Mouse (Mus musculus): ENCODE measurements around the gene Tlr9. TPM values are rescaled to one million over a fixed set of nuclear protein-coding genes. Genes with fewer than 3 reads are reported as not detected.

The Tlr9 gene
- total RNA-seq (2018; cell fraction: chromatin; rRNA removed) = 10 to 100 TPM in 14 of 26 experiments, 1 to 10 TPM in 12; 1.1 to 44.1 (median 13.9) TPM
- 100 to 1,000 TPM in 9 of 26 experiments, 10 to 100 TPM in 17; 16.2 to 215 (median 57.2) TPM for total RNA-seq (2018; cell fraction: cytosol; rRNA removed)
- total RNA-seq (2018; cell fraction: nucleus; rRNA removed) = 100 to 1,000 TPM in 13 of 26 experiments, 10 to 100 TPM in 13; 10.9 to 317 (median 79.4) TPM
- 9.3 to 44.3 TPM (median 27.8 TPM) in 3 replicates for polyA plus RNA-seq (2018)

DNA sequence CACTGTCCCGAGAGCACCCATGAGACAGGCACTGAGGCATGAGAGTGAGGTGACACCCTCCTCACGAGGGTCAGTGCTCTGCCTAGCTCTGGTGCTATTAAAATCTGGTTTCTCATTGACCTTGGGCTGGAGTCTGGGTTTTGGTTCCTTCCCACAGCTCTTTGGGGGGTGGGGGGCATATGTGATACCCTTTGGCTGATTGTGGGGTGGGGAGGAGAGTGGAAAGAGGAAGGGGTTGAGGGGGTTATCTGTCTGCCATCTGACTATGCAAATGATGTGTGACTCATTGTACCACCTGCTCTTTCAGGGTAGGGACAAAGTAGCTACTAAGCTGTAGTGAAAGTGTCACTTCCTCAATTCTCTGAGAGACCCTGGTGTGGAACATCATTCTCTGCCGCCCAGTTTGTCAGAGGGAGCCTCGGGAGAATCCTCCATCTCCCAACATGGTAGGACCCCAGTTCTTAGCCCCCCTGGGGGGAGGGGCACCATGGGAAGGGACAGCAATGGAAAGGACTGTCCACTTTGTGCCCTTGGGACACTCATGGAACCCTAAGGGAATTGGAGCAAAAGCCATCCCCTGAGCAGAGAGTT is at the start of gene Tlr9:
Tlr9 (plus strand) TSS at position 338 of the 591 bp plus-strand sequence.
- peaks cover 17% of the 10 kb centered on the region; the same call in 1 of the 2 replicates for H3K36me3 ChIP-seq (ENCODE audit: inconsistent target)
- 11% methylated on average over 4 of the region's 4 CpGs for WGBS (ENCODE audit: missing documents)
- H3K27ac ChIP-seq = peak within 1 kb of the TSS; percentile 79
- H3K79me2 ChIP-seq (ENCODE audit: inconsistent target) = peaks cover 48% of the 10 kb centered on the region; the same call in 1 of the 2 replicates
- H3K4me3 ChIP-seq (ENCODE audit: inconsistent target) = peak within 1 kb of the TSS; percentile 25; the same call in 1 of the 2 replicates

DNA sequence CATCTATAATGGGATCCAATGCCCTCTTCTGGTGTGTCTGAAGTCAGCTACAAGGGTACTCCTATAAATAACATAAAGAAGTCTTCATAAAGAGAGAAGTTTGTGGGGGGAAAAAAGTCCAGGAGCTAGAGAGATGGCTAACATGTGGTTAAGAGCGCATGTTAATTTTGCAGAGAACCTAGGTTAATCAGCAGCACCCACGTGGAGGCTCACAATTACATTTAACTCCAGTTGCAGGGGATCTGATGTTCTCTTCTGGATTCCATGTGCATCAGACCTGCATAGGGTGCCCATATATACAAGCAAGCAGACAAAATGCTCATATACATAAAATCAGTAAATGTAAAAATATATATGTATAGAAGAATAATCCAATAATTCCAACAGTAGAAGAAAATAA is 49.0 kb upstream of the Tlr9 start:
- 25% methylated on average over 2 of the region's 2 CpGs for WGBS (ENCODE audit: missing documents)

DNA sequence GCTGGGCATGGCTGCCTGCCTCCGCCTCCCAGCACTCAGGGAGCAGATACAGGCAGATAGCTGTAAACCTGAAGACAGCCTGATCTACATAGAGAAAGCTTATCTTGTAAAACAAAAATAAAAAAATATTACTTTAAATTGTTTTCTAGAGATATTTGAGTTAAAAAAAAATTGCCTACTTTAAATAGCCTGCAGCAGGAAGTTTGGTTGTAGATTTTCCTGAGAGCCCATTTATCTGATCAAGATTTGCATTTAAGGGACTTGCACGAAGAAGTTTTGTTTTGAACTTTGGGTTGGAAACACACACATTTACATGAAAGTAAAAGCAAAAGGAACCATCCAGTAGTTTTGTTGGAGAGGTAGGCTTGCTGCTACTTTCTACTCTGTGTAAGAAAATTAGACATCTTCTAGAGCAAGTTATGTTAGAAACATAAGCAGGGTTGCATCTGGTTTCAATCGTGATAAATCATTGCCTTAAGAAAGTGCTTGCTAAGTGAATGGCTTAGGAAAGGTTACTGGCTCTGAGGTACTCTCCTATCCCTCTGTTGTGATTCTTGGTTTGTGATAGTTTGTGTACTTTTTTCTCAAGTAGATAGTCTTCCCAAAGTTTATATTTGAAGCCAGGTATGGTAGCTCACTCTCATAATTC is 46.7 kb upstream of the Tlr9 start:
- Histone ChIP-seq H3K79me2 (ENCODE audit: inconsistent target) (peaks cover 96% of the 10 kb centered on the region), H3K27ac (no peak overlapping the region), H3K4me3 (ENCODE audit: inconsistent target) (no peak overlapping the region), H3K36me3 (ENCODE audit: inconsistent target) (peaks cover 33% of the 10 kb centered on the region)
- WGBS (ENCODE audit: missing documents) = 46% methylated on average over 3 of the region's 3 CpGs

More for the DNA sequence above, 49.0 kb upstream of the Tlr9 start:
- Histone ChIP-seq H3K79me2 (ENCODE audit: inconsistent target) (peaks cover 73% of the 10 kb centered on the region), H3K36me3 (ENCODE audit: inconsistent target) (peaks cover 12% of the 10 kb centered on the region), H3K4me3 (ENCODE audit: inconsistent target) (no peak overlapping the region), H3K27ac (no peak overlapping the region)

DNA sequence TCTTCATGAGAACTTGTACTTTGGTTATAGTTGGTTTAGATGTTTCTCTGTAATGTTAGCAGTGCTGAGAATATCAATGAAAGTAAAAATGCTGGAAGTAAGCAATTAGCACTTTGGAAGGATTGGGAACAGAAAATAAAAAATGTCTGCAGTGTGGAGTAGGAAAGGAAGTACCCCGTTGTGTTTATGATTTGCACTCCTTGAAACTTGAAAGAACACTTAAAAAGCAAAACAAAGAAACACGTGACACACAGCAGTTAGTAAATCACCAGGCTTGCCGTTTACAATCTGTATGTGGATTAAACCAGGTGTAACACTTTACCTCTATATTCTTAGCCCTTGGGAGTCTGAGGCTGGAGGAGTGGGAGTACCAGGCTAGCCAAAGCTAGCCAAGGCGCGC is 45.6 kb upstream of the Tlr9 start:
- WGBS (ENCODE audit: missing documents) = 77% methylated on average over 3 of the region's 5 CpGs

DNA sequence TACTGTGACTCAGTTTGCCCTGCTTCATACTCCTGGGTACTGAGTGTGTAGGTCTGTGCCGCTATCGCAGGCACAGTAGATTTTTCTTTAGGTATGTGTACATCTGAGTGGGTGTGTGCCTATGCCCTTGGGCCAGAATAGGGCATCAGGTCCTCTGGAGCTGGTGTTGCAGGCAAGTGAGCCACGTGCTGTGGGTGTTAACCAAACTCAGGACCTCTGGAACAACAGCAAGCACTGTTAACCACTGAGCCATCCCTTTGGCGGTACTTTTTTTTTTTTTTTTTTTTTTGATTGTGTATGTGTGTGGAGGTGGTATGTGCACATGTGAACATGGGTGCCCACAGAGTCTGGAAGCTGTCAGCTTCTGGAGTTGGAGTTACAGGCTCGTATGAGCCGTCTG is 44.6 kb upstream of the Tlr9 start:
- Histone ChIP-seq H3K27ac (no peak overlapping the region), H3K79me2 (ENCODE audit: inconsistent target) (peaks cover 99% of the 10 kb centered on the region), H3K36me3 (ENCODE audit: inconsistent target) (peaks cover 53% of the 10 kb centered on the region), H3K4me3 (ENCODE audit: inconsistent target) (no peak overlapping the region)
- 99% methylated on average over 6 of the region's 6 CpGs for WGBS (ENCODE audit: missing documents)

More for the DNA sequence above, 45.6 kb upstream of the Tlr9 start:
- H3K4me3 ChIP-seq (ENCODE audit: inconsistent target) = no peak overlapping the region
- H3K79me2 ChIP-seq (ENCODE audit: inconsistent target) = peaks cover 100% of the 10 kb centered on the region
- H3K27ac ChIP-seq = no peak overlapping the region
- peaks cover 44% of the 10 kb centered on the region for H3K36me3 ChIP-seq (ENCODE audit: inconsistent target)

DNA sequence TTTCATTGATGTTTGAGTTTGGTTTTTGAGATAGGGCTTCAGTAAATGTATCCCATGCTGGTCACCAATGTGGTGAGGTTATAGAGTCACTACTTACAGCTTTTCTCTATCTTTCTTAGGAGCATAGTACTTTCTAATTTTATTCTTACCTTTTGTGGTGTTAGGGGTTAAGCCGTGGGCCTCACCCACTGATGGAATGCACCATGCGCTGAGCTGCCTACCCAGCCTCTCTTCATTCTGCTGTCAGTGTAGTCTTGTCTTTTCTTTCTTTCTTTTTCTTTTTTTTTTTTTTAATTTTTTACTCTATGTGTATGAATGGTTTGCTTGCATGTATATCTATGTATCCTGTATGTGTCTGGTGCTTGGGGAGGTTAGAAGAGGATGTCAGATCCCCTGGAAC is 42.9 kb upstream of the Tlr9 start:
- peaks cover 88% of the 10 kb centered on the region for H3K79me2 ChIP-seq (ENCODE audit: inconsistent target)
- H3K4me3 ChIP-seq (ENCODE audit: inconsistent target) = no peak overlapping the region
- peaks cover 70% of the 10 kb centered on the region for H3K36me3 ChIP-seq (ENCODE audit: inconsistent target)
- WGBS (ENCODE audit: missing documents) = 100% methylated on average over 2 of the region's 2 CpGs
- H3K27ac ChIP-seq = no peak overlapping the region

DNA sequence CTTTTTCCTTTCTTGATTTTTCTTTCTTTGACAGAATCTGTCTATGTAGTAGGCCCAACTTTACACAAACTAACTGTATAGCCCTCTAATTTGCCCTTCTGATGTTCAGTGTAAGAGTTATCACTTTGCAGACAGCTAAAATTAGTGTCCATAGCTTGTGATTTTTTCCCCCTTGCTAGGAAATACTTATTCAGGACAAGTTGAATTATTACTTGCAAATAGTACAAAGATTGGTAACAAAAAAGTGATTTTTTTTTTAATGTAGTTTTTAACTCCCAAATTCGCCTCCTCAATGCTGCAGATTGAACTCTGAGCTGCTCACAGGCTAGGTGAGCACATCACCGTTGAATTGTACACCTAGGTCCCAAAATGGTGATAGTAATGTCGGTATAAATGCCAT is 42.4 kb upstream of the Tlr9 start:
- peaks cover 75% of the 10 kb centered on the region for H3K36me3 ChIP-seq (ENCODE audit: inconsistent target)
- WGBS (ENCODE audit: missing documents) = 95% methylated on average over 3 of the region's 3 CpGs
- H3K79me2 ChIP-seq (ENCODE audit: inconsistent target) = peaks cover 83% of the 10 kb centered on the region
- no peak overlapping the region for H3K4me3 ChIP-seq (ENCODE audit: inconsistent target)
- no peak overlapping the region for H3K27ac ChIP-seq

DNA sequence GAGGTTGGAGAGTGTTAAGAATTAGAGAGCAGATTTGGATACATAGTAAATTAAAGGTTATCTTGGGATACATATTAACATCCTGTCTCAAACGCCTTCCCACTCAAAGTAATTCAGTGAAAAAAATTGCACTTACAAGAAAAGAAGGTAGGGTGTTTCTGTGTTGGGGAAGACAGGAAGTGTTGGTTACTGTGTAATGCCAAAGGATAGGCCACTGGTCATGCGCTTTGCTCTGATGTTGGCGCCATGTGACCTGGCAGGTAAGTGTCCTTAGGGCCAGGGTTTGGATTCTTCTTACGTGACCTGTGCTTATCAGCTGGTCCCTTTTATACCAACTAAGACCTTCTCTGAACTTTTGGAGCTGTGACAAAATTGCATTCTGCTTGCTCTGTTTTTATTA is 40.3 kb upstream of the Tlr9 start:
- H3K36me3 ChIP-seq (ENCODE audit: inconsistent target) = peaks cover 91% of the 10 kb centered on the region

DNA sequence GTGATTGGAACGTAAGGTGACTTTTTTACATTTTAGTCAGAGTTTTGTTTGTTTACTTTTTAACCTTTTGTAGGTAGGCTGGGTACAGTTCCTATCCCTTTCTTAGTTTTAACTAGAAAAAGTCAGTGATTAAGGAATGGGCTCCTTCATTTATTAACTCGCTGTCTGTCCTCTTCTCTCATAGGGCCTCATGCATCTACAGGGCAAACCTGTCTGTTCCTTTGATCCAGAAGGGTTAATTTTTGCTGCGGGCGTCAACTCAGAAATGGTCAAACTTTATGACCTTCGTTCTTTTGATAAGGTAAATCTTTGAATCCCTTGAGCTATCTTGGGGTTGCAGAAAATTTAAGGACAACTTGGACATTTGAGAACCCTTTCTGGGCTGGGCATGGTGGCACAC is 38.4 kb upstream of the Tlr9 start:
- peaks cover 97% of the 10 kb centered on the region for H3K36me3 ChIP-seq (ENCODE audit: inconsistent target)
- WGBS (ENCODE audit: missing documents) = 98% methylated on average over 4 of the region's 5 CpGs
- no peak overlapping the region for H3K27ac ChIP-seq
- H3K4me3 ChIP-seq (ENCODE audit: inconsistent target) = no peak overlapping the region
- peaks cover 43% of the 10 kb centered on the region for H3K79me2 ChIP-seq (ENCODE audit: inconsistent target)

More for the DNA sequence above, 40.3 kb upstream of the Tlr9 start:
- Histone ChIP-seq H3K4me3 (ENCODE audit: inconsistent target) (no peak overlapping the region), H3K79me2 (ENCODE audit: inconsistent target) (peaks cover 61% of the 10 kb centered on the region), H3K27ac (no peak overlapping the region)
- 95% methylated on average over 4 of the region's 4 CpGs for WGBS (ENCODE audit: missing documents)

DNA sequence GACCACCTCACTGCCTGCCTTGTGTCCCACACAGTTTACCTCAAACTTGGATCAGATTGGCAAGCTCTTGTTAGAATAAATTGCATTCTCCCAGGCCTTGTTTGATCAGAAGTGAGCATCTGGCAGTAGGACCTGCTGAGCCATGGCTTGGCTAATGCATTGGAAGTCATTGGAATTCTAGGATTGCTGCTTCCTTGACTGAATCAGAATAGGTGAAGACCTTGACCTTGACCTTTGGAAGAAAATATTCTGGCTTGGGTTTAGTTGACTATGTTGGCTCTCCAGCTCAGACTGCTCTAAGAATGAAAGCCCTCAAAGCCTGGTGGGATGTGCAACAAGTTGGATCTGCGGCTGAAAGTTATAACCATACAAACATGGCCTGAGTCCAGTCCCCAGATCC is 31.0 kb upstream of the Tlr9 start:
- H3K79me2 ChIP-seq (ENCODE audit: inconsistent target) = no peaks in the 10 kb centered on the region
- no peak overlapping the region for H3K27ac ChIP-seq
- 88% methylated on average over 1 of the region's 1 CpGs for WGBS (ENCODE audit: missing documents)
- H3K36me3 ChIP-seq (ENCODE audit: inconsistent target) = peaks cover 64% of the 10 kb centered on the region
- H3K4me3 ChIP-seq (ENCODE audit: inconsistent target) = no peak overlapping the region

DNA sequence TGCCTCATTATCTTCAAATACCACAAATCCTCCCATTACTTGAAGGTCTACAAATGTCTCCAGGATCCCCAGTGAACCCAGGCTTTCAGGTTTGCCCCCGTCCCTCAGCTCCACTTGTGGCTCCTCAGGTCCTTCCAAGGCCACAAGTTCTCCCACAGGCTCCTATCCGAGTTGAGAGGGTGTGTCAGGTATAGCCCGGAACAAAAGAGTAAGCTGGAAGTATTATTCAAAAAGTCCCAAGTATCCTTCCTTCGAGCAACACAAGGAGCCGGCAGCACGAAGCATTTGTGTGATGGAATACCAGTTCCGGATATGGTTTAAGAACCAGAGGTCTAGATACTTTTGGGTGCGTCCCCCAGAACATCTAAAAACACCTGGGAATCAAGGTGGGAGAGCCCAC is 30.4 kb upstream of the Tlr9 start:
- Histone ChIP-seq H3K36me3 (ENCODE audit: inconsistent target) (peaks cover 59% of the 10 kb centered on the region), H3K4me3 (ENCODE audit: inconsistent target) (no peak overlapping the region), H3K27ac (no peak overlapping the region), H3K79me2 (ENCODE audit: inconsistent target) (no peaks in the 10 kb centered on the region)
- 93% methylated on average over 8 of the region's 8 CpGs for WGBS (ENCODE audit: missing documents)

DNA sequence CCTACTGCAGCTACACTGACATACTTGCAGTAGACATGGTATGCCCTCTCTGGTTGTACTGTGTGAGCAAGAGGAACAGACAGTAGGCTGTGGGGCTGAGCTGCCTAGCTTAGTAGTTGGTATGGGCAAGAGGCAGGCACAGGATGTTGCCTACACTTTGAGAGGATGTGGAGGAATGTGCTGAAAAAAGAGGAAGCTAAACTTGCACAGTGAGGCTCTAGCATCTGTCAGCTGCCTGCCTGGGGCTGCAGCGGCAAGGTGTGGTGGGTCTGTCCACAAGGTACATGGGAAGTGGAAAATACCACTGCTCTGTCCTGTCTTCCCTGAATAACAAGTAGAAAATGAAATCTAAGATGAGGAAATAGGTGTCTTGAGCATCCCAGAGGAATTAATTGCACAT is 29.4 kb upstream of the Tlr9 start:
- WGBS (ENCODE audit: missing documents) = 0% methylated on average over 1 of the region's 1 CpGs
- Histone ChIP-seq H3K4me3 (ENCODE audit: inconsistent target) (no peak overlapping the region), H3K27ac (peak overlapping the region; percentile 2; the same call in 1 of the 2 replicates), H3K79me2 (ENCODE audit: inconsistent target) (no peaks in the 10 kb centered on the region), H3K36me3 (ENCODE audit: inconsistent target) (peaks cover 49% of the 10 kb centered on the region)

DNA sequence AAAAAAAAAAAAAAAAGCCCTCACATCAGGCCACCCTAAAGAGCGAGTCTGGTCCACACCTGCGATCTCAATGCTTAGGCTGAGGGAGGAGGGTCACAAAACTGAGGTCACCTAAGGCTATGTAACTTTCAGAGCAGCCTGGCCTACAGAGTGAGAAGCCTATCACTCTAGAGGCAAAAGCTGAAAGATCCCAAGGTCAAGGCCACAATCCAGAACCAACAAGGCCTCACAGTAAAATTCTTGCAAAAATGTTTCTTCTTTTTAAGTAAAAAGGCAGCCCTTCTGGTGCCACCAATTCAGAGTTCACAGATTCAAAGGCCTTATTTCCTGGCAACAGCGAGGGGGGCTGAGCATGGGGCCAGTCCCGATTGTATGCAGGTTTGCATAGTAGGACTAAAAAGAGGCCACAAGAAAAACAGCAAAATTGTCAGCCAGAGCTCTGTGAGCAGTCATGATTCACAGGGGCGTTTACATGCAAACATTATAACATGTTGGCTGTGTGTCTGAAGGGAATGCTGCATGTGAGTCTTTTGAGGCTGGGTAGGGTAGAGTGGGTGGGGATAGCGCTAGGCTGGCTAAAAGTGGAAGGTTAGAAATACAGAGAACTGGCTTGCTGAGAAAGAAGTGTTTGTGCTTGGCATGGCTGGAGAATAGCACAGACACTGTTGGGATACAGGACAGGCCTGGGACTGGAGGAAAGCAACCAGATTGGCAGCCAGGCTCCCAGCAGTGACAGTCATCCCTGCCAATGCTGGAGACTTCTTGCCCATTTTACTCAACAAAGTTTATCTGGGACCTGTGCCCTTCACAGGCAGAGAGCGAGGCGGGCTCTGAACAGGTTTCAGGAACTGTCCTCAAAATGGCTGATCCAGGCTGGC is 28.2 kb upstream of the Tlr9 start:
- no peaks in the 10 kb centered on the region for H3K79me2 ChIP-seq (ENCODE audit: inconsistent target)
- H3K36me3 ChIP-seq (ENCODE audit: inconsistent target) = peaks cover 37% of the 10 kb centered on the region
- no peak overlapping the region for H3K4me3 ChIP-seq (ENCODE audit: inconsistent target)
- 91% methylated on average over 8 of the region's 8 CpGs for WGBS (ENCODE audit: missing documents)
- no peak overlapping the region for H3K27ac ChIP-seq

DNA sequence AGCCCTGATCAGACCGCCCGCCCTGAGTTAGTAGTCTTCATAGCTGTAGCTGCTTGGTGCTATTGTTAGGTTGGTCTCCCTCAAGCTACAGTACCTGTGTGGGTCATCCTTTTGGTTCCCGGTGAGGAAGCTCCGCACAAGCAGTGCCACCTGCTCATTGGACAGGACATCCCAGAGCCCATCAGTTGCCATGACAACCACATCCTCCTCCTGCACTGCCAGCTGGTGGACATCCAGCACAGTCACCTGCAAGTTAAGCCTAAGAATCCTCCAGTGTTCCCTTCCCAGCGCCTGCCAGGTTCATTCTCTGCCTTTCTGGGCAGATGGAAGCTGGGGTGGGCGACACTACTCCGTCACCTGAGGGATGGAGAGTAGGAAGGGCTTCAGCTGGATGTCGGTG is 26.7 kb upstream of the Tlr9 start:
- no peaks in the 10 kb centered on the region for H3K79me2 ChIP-seq (ENCODE audit: inconsistent target)
- no peak overlapping the region for H3K4me3 ChIP-seq (ENCODE audit: inconsistent target)
- peaks cover 22% of the 10 kb centered on the region; the same call in 1 of the 2 replicates for H3K36me3 ChIP-seq (ENCODE audit: inconsistent target)
- WGBS (ENCODE audit: missing documents) = 97% methylated on average over 8 of the region's 8 CpGs
- no peak overlapping the region for H3K27ac ChIP-seq

All from macrophage (primary cell).